Mouse (Mus musculus): ENCODE results near the gene Zfp536. TPM values are rescaled to one million over a fixed set of nuclear protein-coding genes. Genes with fewer than 3 reads are reported as not detected.
"Not testable (repeated sequence)": the region's sequence is repeated elsewhere in the genome, so short reads cannot be mapped to it uniquely, and the experiment has no call there.

Gene Zfp536
- polyA plus RNA-seq, 3 experiments from 2014 or later = 0.23 to 0.59 TPM; not detected in 1

DNA sequence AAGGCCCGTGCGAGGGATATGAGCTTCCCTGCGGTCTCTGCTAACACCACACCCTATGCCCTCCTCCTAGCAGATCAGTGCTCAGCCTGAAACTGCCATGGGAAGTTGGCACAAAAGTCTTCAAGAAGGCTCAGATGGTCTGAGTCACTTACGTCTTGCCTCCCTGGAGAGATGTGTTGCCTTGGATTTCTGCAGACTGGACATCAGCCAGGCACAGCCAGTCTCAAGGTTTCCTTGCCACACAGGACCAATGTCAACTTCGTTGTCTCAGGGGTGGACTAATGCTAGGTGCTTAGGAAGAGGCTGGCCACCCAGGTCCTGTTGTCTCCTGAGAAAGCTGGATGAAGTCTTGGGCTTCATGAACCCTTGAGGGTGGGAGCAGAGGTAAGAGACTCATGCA, 14.6 kb downstream of the Zfp536 start:
- no peak for ATAC-seq

DNA sequence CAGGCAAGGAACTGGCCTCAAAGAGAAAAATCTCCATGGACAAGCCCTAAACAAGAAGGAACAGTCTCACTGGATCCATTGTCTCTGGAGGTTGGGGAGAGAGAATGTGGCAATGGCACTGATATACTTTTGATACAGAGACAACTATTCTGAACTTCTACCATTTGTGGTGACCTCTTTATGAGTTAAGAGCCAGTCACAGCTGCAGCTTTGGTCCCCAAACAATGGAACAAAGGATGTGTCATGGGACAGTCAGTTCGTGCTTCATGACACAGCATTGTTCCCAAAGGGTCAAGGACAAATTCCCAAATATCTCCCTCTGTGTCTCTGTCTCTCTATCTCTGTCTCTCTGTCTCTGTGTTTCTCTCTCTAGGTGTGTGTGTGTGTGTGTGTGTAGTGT, 20.4 kb downstream of the Zfp536 start:
- no peak for ATAC-seq

DNA sequence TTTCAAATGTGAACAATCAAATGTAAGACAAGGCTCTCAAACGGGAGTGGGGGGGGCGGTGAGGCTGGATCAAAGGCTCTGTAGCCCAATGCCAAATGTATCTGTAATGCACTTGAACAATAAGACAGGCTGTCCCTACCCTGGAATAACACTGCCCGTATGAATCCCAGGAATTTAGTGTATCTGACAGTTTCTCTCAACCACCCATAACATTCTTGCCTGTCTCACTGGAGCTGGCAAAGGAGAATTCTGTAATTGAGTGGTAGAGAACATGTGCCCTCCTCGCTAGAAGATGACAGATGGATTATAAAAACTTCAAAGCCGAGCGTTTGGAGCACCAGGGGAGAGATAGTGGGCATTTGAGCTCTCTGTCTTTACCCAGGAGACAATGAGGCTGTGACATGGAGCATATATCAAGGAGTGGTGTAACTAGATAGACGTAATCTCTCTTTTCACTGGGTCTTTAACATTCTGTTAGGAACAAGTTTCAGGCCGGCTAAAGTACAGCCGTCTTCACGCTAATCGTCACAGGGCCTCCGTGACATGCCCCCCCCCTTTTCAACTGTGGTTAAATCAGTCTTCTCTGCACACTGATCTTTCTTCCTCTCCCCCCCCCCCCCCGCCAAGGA, 27.2 kb downstream of the Zfp536 start:
- ATAC-seq = no peak

DNA sequence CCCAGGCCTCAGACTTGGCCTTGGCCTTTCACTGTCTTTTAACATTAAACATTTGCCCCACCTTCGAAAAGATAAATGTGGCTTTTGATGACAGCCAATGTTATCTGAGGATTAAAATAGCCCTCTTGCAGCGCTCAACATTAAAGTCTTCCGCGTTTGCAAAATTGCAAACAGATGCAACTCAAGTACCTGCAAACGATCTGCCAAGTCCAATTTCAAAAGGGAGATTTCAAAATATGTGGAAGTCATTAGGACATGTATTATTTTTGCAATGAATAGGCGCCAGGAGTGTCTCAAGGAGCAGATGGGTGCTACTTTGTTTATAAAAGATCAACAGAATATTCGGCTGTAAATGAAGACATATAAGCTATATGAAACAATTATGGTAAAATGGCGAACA, 30.1 kb downstream of the Zfp536 start:
- no peak for ATAC-seq

DNA sequence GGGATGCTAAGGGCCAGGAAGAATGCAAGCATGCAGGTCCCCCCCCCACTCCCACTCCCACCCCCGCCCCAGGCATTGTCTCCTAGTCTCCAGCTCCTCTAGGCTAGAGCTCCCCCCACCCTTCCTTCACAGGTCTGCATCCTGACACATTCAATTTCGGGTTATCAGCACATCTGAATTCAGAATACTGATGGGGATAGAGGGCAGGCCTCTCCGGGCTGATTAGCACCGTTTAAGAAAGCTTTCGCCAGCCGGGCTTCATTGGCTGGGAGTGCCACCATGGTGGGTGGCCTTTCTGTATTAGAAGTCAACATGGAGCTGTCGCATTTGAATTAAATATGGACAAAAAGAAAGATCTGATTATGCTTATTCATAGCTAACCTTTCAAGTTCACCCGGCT, 36.2 kb downstream of the Zfp536 start:
- ATAC-seq = no peak

DNA sequence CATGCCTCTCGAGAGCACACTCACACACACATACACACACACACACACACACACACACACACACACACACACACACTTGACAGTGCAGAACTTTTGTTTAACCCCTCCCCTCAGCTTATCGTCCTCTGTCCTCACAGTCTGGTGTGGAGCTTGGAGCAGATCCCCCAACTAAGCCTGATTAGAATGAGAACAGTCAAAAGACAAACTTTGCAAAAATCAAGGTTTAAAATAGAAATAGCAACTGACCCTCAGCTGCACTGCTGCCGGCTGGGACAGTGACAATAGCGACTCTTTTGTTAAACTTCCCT, 37.1 kb downstream of the Zfp536 start:
- ATAC-seq = no peak

DNA sequence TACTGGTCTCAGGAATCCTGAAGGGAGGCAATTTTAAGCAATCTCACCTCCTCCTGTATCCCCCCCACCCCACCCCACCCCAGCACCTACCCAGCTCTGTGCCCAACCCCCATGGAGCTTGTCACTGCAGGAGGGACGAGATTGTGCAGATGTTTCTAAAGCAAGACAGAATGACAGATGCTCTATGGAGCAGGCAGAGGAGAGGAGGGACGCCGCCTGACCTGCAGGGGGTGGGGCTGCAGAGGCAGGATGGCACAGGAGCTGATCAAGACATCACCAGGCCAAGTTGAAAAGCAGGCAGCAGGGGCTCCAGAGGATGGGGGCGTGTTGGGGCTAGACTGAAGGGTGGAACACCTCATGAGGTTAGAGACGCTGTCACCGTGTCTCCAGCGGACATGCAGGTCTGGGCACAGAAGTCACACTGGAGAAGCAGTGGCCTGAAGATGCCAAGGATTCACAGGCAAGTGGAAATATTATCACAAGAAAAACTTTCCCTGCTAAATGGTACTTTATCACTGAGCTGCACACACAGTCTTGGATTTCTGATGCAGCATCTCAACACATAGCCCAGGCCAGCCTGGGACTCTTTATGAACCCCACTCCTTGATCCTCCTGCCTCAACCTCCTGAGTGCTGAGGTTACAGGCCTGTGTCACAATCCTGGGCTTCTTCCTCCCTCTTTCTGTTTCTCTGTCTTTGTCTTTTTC, 37.6 kb downstream of the Zfp536 start:
- no peak for ATAC-seq

DNA sequence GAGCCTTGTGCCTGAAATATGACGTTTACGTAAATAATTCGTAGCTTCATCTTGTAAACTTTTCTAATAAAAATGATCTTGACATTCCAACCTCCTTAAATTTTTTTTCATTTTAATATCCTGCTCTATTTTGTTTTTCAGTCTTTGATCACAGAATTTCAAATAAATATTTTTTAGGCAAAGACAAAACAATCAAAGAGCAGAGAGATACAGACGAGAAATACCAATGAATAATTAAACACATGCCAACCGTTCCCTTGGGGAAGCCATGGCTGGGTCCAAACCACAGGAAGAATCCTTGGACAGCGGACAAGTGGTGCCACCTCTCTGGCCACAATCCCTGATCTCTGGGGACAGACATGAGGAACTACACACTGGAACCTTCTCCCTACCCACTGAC, 38.3 kb downstream of the Zfp536 start:
- ATAC-seq = no peak

DNA sequence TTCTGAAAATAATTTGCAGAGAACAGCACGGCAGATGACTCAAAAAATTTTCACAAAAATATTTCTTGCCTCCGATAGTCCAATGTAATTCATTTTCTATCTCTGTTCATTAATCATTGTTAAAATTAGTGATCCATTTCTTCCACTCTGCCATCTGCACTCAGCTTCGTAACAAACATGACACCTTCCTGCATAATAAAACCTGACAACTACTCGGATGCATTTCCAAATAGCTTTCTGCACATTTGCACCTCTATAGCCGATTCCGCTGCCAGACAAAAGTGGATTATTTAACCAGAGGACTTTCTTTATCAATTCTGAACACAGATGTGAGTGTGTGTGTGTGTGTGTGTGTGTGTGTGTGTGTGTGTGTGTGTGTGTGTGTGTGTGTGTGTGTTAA, 38.9 kb downstream of the Zfp536 start:
- ATAC-seq = no peak

DNA sequence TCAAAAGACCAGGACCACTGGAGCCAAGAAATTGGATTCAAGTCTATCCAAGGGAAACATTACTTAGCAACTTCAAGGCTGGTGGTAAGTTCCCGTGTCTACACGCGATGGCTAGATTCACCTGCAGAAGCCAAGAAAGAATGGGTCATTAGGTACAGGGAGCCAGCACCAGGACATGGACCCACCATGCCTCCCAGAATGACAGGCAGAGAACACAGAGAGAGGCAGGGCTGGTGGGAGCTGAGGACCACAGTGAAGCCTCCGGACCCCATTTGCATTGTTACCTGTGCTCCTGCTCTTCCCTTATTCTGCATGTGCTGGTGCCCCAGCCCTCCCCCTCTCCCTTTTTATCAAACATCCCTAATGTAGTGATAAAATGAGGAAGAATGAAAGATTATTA, 39.4 kb downstream of the Zfp536 start:
- no peak for ATAC-seq

DNA sequence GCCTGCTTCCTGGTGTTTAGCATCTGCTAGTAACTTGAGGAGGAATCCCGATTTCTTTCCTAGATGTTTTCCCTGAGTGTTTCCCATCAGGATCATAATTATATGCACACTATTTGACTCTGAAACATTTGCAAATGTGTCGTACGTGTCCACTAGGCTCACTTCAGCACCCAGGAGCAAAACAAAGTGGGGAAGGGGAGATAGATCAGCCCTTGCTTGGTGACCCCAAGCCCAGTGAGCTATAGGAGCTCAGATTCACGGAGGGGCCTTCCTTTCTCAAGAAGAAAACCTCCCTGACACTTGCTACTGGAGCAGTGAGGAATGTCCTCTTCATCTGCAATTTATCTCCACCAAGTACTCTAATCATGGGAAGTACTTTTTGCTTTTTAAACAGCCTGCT, 40.7 kb downstream of the Zfp536 start:
- no peak for ATAC-seq

DNA sequence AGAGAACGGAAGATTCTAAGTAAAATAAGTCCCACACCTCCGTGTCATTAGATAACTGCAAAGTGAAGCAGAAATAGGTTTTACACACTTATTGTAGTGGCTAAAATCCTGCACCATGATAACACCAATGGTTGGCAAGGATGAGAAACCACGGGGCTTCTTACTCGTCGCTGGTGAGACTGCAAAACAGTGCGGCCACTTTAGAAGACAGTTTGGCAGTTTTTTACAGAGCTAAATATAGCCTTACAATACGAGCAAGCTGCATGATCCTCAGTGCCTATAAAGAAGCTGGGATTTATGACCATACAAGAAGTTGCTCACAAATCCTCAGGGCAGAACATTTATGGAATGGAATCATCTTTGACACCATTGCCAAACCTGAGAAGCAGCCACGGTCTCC, 45.7 kb downstream of the Zfp536 start:
- no peak for ATAC-seq

DNA sequence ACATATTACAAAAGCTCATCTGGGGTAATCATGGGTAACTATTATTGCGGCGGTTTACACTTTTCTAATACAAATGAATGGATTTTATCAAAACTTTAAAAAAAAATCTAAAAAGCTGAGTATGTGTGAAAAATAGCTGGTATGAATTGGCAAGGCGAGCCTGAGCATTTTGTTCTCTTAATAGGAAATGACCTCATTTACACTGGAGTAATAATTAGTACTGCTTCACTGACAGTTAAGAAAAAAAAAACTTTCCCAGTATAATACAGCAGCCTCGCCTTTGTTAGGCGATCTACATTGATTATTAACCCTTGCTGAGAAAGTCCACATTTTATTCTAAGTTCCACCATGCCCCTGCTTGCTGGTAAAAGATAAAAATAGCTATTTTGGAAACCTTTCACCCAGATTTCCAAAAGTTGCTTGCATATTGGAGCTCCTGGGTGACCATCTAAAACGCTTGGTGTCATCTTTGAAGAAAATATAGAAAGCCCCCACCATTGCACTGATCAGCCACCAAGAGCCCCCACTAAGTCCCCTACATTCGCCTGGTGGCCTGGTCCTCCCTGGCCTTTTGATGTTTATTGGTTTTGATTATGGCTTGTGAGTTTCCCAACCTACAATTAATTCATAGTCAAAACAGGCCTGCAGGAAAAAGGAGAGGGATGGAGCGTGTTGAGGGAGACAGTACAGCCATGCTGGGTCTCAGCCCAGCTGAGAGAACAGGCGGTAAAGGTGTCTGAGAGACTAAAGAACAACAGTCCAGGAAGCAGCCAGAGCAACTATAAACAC, 49.2 kb downstream of the Zfp536 start:
- ATAC-seq = no peak

DNA sequence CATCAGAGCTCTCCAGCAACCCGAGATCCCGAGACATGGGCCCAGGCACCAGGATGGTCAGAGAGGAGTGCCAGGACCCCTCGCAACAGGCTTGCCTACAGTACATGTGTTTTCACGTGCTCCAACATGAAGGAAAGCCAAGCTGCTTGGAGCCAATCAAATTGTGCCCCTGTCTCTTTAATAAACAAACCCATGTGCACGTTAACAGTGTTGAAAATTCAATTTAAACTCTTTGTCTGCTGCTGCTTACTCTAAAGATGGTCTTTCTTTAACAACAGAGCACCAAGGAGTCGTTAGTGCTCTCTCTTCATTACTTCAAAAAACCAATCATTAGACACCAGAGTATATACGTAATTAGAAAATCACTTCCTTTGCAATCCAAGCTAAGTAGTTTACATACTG, 50.2 kb downstream of the Zfp536 start:
- no peak for ATAC-seq

DNA sequence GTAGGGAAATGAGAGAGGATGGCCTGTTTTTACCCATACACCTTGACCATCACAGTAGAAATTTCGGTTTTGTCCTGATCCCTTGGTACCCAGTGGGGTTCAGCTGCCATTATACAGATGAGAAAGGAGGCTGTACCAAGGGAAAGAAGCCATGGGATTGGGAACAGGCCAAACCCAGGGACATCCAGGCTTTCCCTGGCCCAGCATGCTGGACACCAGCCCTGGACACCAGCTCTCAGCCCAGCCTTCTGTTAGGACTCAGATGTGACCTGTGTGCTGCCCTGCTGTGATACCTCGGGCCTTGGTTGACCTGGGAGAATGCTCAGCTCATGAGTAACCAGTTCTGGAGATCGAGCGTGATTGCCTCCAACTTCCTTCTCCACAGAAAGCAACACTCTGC, 51.8 kb downstream of the Zfp536 start:
- no peak for ATAC-seq

DNA sequence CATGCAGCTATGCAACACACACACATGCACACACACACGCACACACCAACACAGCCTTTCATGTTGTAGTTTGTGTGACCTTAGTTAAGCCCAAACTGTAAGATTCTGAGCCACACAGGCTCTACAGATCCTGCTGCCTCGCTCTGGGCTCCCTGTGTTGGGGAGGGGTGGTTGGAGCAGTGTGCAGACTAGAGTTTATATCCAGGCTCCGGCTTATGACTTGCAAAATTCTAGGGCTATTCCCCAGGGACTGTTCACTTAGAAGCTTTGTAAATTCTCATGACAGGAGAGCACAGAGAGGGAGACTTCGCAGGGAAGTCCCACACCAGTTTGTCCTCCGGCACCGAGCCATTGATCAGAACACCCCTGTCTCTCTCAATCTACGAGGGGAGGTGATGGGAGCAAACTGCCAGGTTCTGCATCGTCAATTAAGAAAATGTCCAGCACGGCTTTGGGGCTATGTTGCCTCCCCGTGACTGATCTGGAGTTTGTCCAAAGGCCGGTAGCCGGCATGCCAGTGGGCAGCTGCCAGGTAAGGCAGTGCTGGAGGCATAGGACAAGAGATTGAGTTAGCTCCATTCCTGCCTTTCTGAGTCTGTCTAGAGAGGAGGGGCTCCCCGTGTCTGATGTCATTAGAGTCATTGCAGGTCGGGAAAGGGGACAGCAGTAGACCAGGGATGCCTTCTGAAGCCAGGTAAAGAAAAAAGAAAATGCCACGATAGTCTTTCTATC, 54.6 kb downstream of the Zfp536 start:
- no peak for ATAC-seq

DNA sequence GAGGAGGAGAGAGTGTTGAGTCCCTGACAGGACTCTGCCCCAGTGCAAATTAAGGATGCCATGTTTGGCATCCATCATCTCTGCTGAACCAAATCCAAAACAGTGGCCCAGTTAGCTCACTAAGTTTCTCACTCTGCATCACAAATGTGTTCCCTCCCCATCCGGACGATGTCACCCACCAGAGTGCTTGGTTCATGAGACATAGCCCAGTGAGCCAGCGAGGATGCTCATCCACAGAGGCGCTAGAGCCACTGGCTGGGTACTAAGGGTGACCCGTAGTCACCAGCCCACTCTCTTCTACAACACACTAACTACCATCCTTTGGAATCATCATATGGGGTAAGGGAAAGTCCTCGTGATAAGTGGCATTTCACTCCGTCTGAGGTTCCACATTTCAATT, 56.4 kb downstream of the Zfp536 start:
- no peak for ATAC-seq

DNA sequence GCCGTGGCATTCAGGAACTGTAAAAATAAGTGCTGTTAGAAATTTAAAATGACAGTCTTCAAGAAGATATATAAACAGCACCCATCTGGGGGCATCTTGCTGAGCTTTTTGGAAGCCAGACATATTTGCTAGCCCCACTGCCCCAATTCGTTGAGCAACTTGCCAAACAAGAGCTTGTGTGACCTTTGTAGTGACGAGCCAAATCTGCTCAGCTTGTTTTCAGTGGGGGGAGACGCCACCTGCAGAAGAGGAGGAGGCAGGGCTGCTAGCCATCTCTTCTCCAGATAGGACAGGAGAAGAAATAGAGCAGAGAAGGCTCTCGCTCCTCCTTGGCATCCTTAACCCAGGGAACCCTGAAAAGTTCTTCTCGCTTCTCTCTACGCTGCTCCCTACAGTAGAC, 56.8 kb downstream of the Zfp536 start:
- no peak for ATAC-seq

DNA sequence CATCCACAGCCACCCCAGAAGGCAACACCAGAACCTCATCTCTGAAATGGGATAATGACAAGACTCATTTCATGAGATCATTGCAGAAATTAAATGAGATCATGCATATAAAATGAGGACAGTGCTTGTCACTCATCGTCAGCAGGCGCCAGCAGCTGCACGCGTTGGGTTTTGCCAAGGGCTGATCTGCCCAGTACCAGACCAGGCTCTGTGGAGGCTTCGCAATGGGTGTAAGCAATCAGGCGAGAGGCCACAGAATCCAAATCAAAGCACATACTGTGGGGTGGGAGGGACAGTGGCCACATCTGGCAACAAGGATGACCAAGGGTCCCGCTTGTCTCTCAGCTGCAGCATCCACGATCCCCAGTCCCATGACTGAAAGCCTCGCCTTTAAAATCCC, 69.0 kb downstream of the Zfp536 start:
- no peak for ATAC-seq

DNA sequence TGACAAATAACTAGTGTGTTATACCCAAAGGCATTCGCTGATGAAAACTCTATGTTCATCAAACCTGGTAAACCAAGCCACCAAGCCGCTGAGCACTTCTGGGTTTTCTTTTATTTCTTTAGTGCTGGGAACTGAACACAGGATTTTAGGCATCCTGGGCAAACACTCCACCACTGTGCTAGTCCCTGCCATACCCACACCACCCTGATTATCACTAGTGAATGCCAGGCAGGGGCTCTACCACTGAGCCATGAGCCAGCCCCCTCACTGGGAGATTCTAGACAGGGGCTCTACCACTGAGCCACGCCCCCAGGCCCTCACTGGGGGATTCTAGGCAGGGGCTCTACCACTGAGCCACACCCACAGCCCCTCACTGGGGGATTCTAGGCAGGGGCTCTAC, 76.1 kb downstream of the Zfp536 start:
- ATAC-seq = not testable (repeated sequence)

DNA sequence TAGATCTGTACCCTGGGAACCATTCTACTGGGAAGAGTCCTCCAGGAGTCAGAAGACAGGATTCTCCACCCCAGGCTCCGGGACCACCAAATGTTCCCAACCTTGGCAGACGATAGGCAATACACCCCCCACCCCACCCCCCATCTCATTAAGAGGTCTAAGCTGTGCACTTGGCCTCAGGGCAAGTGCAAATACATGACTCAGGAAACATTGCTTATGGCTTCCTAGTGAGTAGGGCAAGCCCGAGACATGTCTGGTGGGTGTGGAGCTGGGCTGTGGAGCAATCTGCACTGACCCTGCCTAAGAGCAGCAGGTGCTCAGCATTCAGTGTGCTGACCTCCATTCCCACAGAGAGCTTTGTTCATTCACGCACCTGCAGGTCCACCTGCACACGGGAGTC, 78.4 kb downstream of the Zfp536 start:
- no peak for ATAC-seq

DNA sequence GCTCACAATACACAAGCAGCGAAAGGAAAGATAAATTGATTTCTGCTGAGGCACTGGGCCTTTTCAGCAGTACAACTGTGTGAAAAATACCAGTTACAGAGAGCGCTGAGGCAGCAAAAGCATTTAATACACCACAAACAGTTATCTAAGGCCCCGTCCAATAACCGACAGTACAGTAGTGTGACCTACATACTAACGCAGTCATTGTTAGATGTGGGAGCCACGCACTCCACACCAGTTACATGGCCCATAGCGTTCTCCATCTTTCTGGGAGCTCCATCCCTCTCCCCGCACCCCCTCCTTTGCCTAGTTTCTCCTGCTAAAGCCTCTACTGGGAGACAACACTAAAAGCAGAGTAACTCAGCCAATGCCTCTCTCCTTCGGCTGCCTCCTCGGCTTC, 82.8 kb downstream of the Zfp536 start:
- no peak for ATAC-seq

DNA sequence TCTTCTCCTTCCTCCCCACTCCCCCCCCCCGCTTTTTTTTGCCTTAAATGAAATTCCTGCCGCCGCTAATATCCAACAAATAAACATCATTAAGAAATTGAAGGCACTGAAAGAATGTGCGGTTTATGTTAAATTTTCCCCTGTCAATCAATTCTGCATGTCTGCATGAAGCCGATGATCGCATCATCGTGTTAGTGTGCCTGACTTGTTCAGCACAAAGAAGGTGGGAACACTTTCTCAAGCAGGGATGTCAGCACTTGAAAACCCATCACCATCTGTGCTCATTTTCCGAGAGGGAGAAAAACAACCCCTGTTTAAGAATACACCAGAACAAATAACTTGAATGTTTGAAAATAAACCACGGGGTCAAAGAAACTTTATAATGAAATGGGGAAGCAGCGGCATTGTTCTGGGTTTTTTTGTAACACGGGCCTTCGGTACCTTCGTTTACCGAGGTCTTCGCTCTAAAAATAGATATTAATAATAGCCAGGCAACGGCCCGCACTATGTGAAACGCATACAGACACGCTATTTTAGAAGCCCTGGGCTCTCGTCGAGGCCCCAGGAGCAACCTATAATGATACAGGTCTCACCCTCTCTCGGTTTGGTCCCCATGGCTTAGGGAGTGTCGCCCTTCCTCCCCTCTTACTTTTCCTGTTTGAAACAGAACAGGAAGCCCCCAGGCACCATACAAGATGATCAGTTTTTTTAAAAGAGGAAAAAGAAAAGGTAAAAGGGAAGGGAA, 83.7 kb downstream of the Zfp536 start:
- no peak for ATAC-seq
